Mouse (Mus musculus) inflammation-experienced regulatory T-cells, adult 16 weeks (primary cell): ENCODE data around the gene Dnajc14. TPM values are rescaled to one million over a fixed set of nuclear protein-coding genes. Genes with fewer than 3 reads are reported as not detected.

Experiments
- polyA plus RNA-seq: library from polyadenylated mRNA; unstranded; fragments of 100-300 nt; shearing (Covaris generic); gene quantifications from one replicate; pipeline ENCODE4 v1.2.1, GENCODE M21; 2017

The Dnajc14 gene
- polyA plus RNA-seq: 136 TPM

GRCm38 (mm10) chr10:128803771-128804270, at the start of gene Dnajc14:
Gene Dnajc14, plus strand, starts transcription at chr10:128804062.

GRCm38 (mm10) chr10:128790398-128791124, 13.3 kb upstream of the Dnajc14 start, which contains the start of gene Mmp19:
Gene Mmp19, plus strand, starts transcription at chr10:128790910.

DNA sequence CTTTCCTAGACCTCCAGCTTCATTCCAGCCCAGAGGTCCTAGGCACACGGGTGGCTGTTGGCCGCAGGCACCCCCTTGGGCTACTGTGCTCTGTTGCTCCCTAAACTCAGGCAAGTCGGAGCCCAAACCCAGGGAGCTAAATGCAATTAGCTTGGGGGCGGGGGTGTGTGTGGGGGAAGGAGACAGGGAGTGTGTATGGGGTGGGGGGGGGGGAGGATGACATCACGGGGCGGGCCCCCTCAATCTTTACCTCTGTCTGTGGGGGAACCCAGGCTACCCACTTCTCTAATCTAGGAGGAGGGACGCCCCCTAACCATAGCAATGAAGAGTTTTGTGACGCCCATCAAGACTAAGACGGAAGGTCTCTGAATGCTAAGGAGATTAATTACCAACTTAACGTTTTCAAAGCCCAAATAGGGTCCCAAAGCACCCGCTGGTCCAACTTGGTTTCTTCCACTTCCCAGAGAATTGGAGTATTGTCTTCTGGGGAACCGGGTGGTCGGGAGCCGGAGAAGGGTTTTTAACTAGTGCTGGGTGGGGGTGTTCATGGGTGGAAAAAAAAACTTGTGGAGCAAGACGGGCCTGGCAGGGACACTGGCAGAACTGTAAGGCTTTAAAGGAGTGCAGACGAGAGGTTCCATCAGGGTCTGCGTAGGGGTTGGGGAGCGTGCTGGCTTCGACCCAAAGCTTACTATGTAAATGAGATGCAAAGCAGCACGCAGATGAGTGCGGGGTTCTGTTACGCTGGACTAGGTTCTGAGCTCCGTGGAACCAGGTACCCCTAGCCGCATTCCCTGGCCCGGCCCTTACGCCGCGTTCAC, 619 bp downstream of the Dnajc14 start, which contains the start of gene Tmem198b:
Tmem198b (minus strand) TSS at position 100 of the 821 bp plus-strand sequence.

DNA sequence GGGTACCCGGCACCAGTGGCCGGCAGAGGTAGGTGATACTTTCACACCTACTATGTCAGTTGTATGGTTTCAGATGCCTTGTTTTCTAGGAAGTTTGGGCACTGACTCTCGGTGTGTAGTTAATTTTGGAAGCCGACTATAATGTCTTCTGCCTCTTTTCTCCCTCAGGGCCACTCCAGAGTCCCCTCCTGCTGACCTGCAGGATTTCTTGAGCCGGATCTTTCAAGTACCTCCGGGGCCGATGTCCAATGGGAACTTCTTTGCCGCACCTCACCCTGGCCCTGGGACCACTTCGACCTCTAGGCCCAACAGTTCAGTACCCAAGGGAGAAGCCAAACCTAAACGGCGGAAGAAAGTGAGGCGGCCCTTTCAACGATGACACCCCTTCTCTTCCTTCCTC, 13.2 kb downstream of the Dnajc14 start, which contains the start of gene Sarnp:
Sarnp (plus strand) TSS at position 301 of the 400 bp plus-strand sequence.

GRCm38 (mm10) chr10:128821358-128822056, 17.6 kb downstream of the Dnajc14 start, which contains the start of gene Ormdl2:
Gene Ormdl2, minus strand, starts transcription at chr10:128821645.

Other genes starting within 250 kb of the Dnajc14 start
- gene Pa2g4, start 238.1 kb upstream of the Dnajc14 start, polyA plus RNA-seq: 35.3 TPM
- gene Erbb3, start 214.4 kb upstream of the Dnajc14 start, polyA plus RNA-seq: 12.6 TPM
- gene Rps26, start 177.3 kb upstream of the Dnajc14 start, polyA plus RNA-seq: 590 TPM
- 171 TPM for gene Ikzf4, start 158.1 kb upstream of the Dnajc14 start, polyA plus RNA-seq
- 61.8 TPM for gene Suox, start 130.0 kb upstream of the Dnajc14 start, polyA plus RNA-seq
- gene Rab5b, start 107.8 kb upstream of the Dnajc14 start, polyA plus RNA-seq: 56.8 TPM
- 4.6 TPM for gene Pmel, start 99.9 kb upstream of the Dnajc14 start, polyA plus RNA-seq
- 47.2 TPM for gene Cdk2, start 99.0 kb upstream of the Dnajc14 start, polyA plus RNA-seq
- 706 TPM for gene Dgka, start 59.2 kb upstream of the Dnajc14 start, polyA plus RNA-seq
- gene Pym1, start 56.2 kb upstream of the Dnajc14 start, polyA plus RNA-seq: 31.6 TPM
- not detected for gene Mmp19, start 13.2 kb upstream of the Dnajc14 start, polyA plus RNA-seq
- 6.1 TPM for gene Tmem198b, start 308 bp downstream of the Dnajc14 start, polyA plus RNA-seq
- gene Sarnp, start 13.3 kb downstream of the Dnajc14 start, polyA plus RNA-seq: 149 TPM
- gene Ormdl2, start 17.6 kb downstream of the Dnajc14 start, polyA plus RNA-seq: 89.2 TPM
- 1.2 TPM for gene Gdf11, start 87.7 kb downstream of the Dnajc14 start, polyA plus RNA-seq
- gene Cd63, start 96.9 kb downstream of the Dnajc14 start, polyA plus RNA-seq: 1.2 TPM
- 21.9 TPM for gene Rdh5, start 118.8 kb downstream of the Dnajc14 start, polyA plus RNA-seq
- gene Bloc1s1, start 120.0 kb downstream of the Dnajc14 start, polyA plus RNA-seq: 196 TPM
- 9.1 TPM for gene Itga7, start 129.8 kb downstream of the Dnajc14 start, polyA plus RNA-seq
- gene Mettl7b, start 156.9 kb downstream of the Dnajc14 start, polyA plus RNA-seq: not detected
- gene Olfr9, start 185.4 kb downstream of the Dnajc14 start, polyA plus RNA-seq: not detected
- not detected for gene Olfr763, start 206.7 kb downstream of the Dnajc14 start, polyA plus RNA-seq
- gene Olfr764-ps1, start 235.8 kb downstream of the Dnajc14 start, polyA plus RNA-seq: not detected
- gene Olfr765, start 245.9 kb downstream of the Dnajc14 start, polyA plus RNA-seq: not detected